Mouse (Mus musculus) megakaryocyte, embryonic 14.5 days (primary cell): Measurements from ENCODE around the gene Mrpl51.

Experiments
- FLI1 ChIP-seq: IDR thresholded peaks from 2 replicates; pipeline ENCODE4 v1.6.1; 2012; ENCODE audit warnings: low read length, inconsistent platforms, mixed read lengths
- GATA1 ChIP-seq: IDR thresholded peaks from 3 replicates; pipeline ENCODE4 v1.6.1; 2012; ENCODE audit warnings: mixed read lengths, low read length, inconsistent platforms, borderline replicate concordance

- TF ChIP-seq GATA1 (no peak), FLI1 (no peak)
Measured at GRCm38 (mm10) chr6:125145001-125145400, 46.6 kb upstream of the Mrpl51 start, which contains the start of gene Iffo1.
